Mouse (Mus musculus) midbrain, postnatal 0 days (tissue): ENCODE measurements around the gene Mtif3. TPM values are rescaled to one million over a fixed set of nuclear protein-coding genes. Genes with fewer than 3 reads are reported as not detected.
"Not testable (repeated sequence)": the region's sequence is repeated elsewhere in the genome, so short reads cannot be mapped to it uniquely, and the experiment has no call there.

Experiments used
- ATAC-seq: fragments of 200-750 bp; cut with Nextera tagmentation; 2 replicates; pipeline ENCODE4 v1.8.0; 2017; ENCODE audit warnings: moderate number of reproducible peaks, mild to moderate bottlenecking, moderate TSS enrichment, moderate library complexity; ENCODE audit not compliant: low FRiP score
- DNase-seq: peaks from one replicate; pipeline ENCODE4 v3.0.0-alpha.2; 2015; ENCODE audit warnings: low spot score
- H3K27ac ChIP-seq: fragments of 300-500 bp; sonication (generic); 2 replicates; pipeline ENCODE4 v1.5.1; 2014; ENCODE audit warnings: low read depth, mild to moderate bottlenecking, low read length, mixed read lengths
- H3K27me3 ChIP-seq: fragments of 300-500 bp; sonication (generic); 2 replicates; pipeline ENCODE4 v1.6.1; 2014; ENCODE audit warnings: low read length, control low read depth, mixed read lengths; ENCODE audit not compliant: insufficient read depth
- H3K36me3 ChIP-seq: fragments of 300-500 bp; sonication (generic); 2 replicates; pipeline ENCODE4 v1.6.1; 2014; ENCODE audit warnings: low read length, control low read depth, mixed read lengths; ENCODE audit not compliant: insufficient read depth
- H3K4me1 ChIP-seq: fragments of 300-500 bp; sonication (generic); 2 replicates; pipeline ENCODE4 v1.6.1; 2014; ENCODE audit warnings: mild to moderate bottlenecking, control low read depth, antibody characterized with exemption, low read length, mixed read lengths; ENCODE audit not compliant: insufficient read depth
- H3K4me2 ChIP-seq: fragments of 300-500 bp; sonication (generic); 2 replicates; pipeline ENCODE4 v1.6.1; 2014; ENCODE audit warnings: low read depth, mild to moderate bottlenecking, low read length, mixed read lengths; ENCODE audit not compliant: poor library complexity, severe bottlenecking
- H3K4me3 ChIP-seq: fragments of 300-500 bp; sonication (generic); 2 replicates; pipeline ENCODE4 v1.5.1; 2014; ENCODE audit warnings: low read depth, mild to moderate bottlenecking, low read length, moderate library complexity
- H3K9ac ChIP-seq: fragments of 300-500 bp; sonication (generic); replicated peaks from 2 replicates; pipeline ENCODE4 v1.6.1; 2014; ENCODE audit warnings: mild to moderate bottlenecking, low read length, moderate library complexity, mixed read lengths; ENCODE audit not compliant: poor library complexity, severe bottlenecking
- H3K9me3 ChIP-seq: fragments of 300-500 bp; sonication (generic); 2 replicates; pipeline ENCODE4 v1.6.1; 2016; ENCODE audit warnings: low read length, control low read depth
- CTCF ChIP-seq: IDR thresholded peaks from 2 replicates; pipeline ENCODE4 v1.5.1; 2016; ENCODE audit warnings: antibody characterized with exemption, mild to moderate bottlenecking
- WGBS: fragments of 180-500 bp; shearing (Covaris S2); extraction: QIAGEN DNeasy Blood & Tissue Kit; methylation state at CpG from one replicate; pipeline ENCODE4 v1.1.7; 2014; 5-methylcytosine and 5-hydroxymethylcytosine counted together
- polyA plus RNA-seq: library from polyadenylated mRNA; unstranded; fragments of >200 nt; fragmentation: Nextera tagmentation; extraction: Ambion mirVana; gene quantifications from 2 replicates; pipeline ENCODE4 v1.2.1, GENCODE M21; 2015
- total RNA-seq: library from RNA; depleted of rRNA; stranded (reverse); fragments of >200 nt; gene quantifications from 2 replicates; pipeline ENCODE4 v1.2.3, GENCODE M21; 2014

Mtif3 gene
- total and polyA plus RNA-seq, 2 experiments from 2014 or later = 17.1 to 25.8 TPM

DNA sequence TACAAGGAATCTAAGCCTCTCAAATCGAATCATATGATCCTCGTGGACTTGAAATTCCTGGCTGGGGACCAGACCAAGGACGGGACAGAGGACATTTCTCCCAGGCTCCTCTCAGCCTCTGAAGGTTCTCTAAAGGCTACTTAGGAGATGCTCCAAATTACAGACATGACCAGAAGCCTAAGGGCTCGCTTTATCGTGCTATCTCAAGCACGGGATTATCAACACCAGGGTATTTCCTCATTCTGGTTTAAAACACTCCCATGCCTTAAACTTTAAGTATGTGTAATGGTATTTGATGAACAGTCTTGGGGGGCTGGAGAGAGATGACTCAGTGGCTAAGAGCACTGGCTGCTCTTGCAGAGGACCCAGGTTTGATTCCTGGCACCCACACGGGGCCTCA lies 32.2 kb downstream of the Mtif3 start:
- TF ChIP-seq CTCF = no peak
- Histone ChIP-seq H3K27me3 (no peaks in the 10 kb centered on the region), H3K4me3 (no peak overlapping the region), H3K36me3 (no peaks in the 10 kb centered on the region), H3K9me3 (no peaks in the 10 kb centered on the region), H3K27ac (no peak overlapping the region), H3K4me1 (no peaks in the 10 kb centered on the region), H3K4me2 (no peak overlapping the region), H3K9ac (no peak overlapping the region)
- no peak for ATAC-seq
- DNase-seq = no peak
- 96% methylated on average over 7 of the region's 7 CpGs for WGBS

DNA sequence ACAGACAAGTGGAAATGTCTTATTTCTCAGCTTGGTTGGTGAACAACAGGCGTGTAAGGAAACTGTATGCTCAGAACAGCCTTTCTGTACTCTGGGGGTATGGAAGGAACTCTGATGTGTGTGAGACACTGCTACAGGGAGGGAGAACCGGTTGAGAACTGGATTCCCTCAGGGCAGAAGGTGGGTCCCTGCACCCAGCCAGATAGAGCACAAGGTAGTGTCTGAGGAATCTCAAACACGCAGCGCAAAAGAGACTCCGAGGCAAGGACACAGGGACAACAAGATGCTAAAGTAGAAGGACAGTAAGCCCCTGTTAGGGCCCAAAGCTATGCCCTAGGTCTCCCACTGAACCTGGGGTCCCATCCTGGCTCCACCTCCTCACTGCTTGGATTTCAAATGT lies 36.9 kb downstream of the Mtif3 start:
- no peaks in the 10 kb centered on the region for H3K36me3 ChIP-seq
- no peaks in the 10 kb centered on the region for H3K9me3 ChIP-seq
- H3K4me3 ChIP-seq = no peak overlapping the region
- no peak overlapping the region for H3K4me2 ChIP-seq
- no peaks in the 10 kb centered on the region for H3K4me1 ChIP-seq
- H3K9ac ChIP-seq = no peak overlapping the region
- H3K27ac ChIP-seq = no peak overlapping the region
- no peak for ATAC-seq
- no peaks in the 10 kb centered on the region for H3K27me3 ChIP-seq
- 91% methylated on average over 5 of the region's 5 CpGs for WGBS
- TF ChIP-seq CTCF = no peak
- DNase-seq = no peak

GRCm38 (mm10) chr5:146923547-146923946 lies 40.1 kb downstream of the Mtif3 start:
- Histone ChIP-seq H3K27me3 (no peaks in the 10 kb centered on the region), H3K27ac (no peak overlapping the region), H3K4me3 (no peak overlapping the region), H3K4me2 (no peak overlapping the region), H3K9me3 (no peaks in the 10 kb centered on the region), H3K36me3 (no peaks in the 10 kb centered on the region), H3K9ac (no peak overlapping the region), H3K4me1 (no peaks in the 10 kb centered on the region)
- WGBS = 80% methylated on average over 5 of the region's 5 CpGs
- DNase-seq (no peak), ATAC-seq (no peak)
- no peak for TF ChIP-seq CTCF

GRCm38 (mm10) chr5:146921224-146921623 lies 42.4 kb downstream of the Mtif3 start:
- H3K4me2 ChIP-seq = peak overlapping the region; percentile 55
- peak overlapping the region; percentile 29; the same call in 1 of the 2 replicates for H3K4me3 ChIP-seq
- H3K36me3 ChIP-seq = no peaks in the 10 kb centered on the region
- peak overlapping the region; percentile 47; the same call in 1 of the 2 replicates for H3K9ac ChIP-seq
- 54% methylated on average over 8 of the region's 8 CpGs for WGBS
- ATAC-seq (no peak), DNase-seq (no peak)
- H3K27ac ChIP-seq = no peak overlapping the region
- no peaks in the 10 kb centered on the region for H3K4me1 ChIP-seq
- H3K27me3 ChIP-seq = no peaks in the 10 kb centered on the region
- no peak for TF ChIP-seq CTCF
- H3K9me3 ChIP-seq = no peaks in the 10 kb centered on the region

DNA sequence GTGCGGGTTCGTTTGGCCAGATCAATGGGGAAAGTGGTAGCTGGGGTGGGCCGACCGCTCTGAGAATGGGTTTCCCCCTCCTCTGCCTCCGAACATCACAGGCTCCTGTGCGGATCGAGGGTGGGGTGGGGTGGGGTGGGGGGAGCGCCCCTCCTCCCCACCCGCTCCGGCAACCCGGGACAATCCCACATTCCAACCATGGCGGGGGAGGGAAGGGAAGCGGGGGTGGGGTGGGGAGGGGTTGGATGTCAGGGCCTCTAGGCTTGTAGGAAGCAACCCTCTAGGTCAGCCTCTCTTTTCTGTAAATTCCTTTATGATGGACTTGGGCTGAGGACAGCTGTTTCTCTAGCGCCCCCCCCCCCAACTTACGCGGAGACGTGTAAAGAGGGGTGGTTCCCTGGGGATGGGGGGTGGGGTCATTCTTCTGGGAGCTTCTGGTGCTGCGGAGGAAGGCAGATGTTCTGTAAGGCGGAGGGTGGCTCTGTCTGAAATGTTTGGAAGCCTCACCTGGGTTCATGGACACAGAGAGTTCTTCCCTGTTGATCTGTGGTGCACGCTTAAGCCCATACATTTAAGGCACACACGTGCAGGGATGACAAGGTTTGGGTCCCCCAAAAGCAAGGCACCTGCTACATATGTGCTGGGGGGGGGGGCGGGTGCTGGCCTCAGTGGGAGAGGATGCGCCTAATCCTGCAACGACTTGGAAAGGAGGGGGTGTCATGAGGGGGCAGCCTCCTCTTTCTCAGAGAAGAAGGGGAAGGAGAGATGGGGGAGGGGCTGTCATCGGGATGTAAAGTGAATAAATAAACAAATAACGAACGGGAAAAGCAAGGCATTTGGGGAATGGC lies 43.1 kb downstream of the Mtif3 start:
- no peak for DNase-seq
- no peak overlapping the region for H3K27ac ChIP-seq
- ATAC-seq = 0 out of 2 replicates have a peak, but pooled peaks have one; percentile 54
- H3K36me3 ChIP-seq = no peaks in the 10 kb centered on the region
- H3K4me3 ChIP-seq = peak overlapping the region; percentile 29
- TF ChIP-seq CTCF = no peak
- peak overlapping the region; percentile 47 for H3K9ac ChIP-seq
- peak overlapping the region; percentile 55 for H3K4me2 ChIP-seq
- WGBS = 4% methylated on average over 24 of the region's 27 CpGs
- no peaks in the 10 kb centered on the region for H3K27me3 ChIP-seq
- no peaks in the 10 kb centered on the region for H3K9me3 ChIP-seq
- H3K4me1 ChIP-seq = no peaks in the 10 kb centered on the region

GRCm38 (mm10) chr5:146919874-146920273 lies 43.7 kb downstream of the Mtif3 start:
- DNase-seq (no peak), ATAC-seq (no peak)
- H3K9me3 ChIP-seq = no peaks in the 10 kb centered on the region
- H3K4me2 ChIP-seq = peak overlapping the region; percentile 55
- WGBS = 44% methylated on average over 6 of the region's 6 CpGs
- H3K27me3 ChIP-seq = no peaks in the 10 kb centered on the region
- H3K4me1 ChIP-seq = no peaks in the 10 kb centered on the region
- H3K27ac ChIP-seq = no peak overlapping the region
- no peak for TF ChIP-seq CTCF
- H3K36me3 ChIP-seq = no peaks in the 10 kb centered on the region
- no peak overlapping the region for H3K4me3 ChIP-seq
- H3K9ac ChIP-seq = peak overlapping the region; percentile 47; the same call in 1 of the 2 replicates

DNA sequence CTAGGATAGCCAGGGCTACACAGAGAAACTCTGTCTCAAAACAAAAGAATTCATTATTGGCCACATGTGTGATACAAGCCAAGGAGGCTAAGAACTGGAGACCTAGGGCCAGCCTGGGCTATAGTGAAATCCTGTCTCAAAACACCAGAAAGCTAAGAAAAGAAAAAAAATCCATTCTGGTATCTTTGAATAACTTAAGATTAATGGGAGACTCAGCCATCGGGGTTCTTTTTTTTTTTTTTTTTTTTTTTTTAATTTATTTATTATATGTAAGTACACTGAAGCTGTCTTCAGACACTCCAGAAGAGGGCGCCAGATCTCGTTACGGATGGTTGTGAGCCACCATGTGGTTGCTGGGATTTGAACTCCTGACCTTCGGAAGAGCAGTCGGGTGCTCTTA lies 46.2 kb downstream of the Mtif3 start:
- DNase-seq, H3K4me3 ChIP-seq, H3K9ac ChIP-seq, ATAC-seq, H3K4me1 ChIP-seq, H3K36me3 ChIP-seq, H3K9me3 ChIP-seq, H3K27ac ChIP-seq, H3K27me3 ChIP-seq, H3K4me2 ChIP-seq: not testable (repeated sequence)
- WGBS = 88% methylated on average over 5 of the region's 6 CpGs
